Mouse (Mus musculus): ENCODE data around the gene Birc6.

The Birc6 gene

GRCm38 (mm10) chr17:74527729-74528607, at the start of gene Birc6:
Gene Birc6, plus strand, starts transcription at chr17:74528295.
- peak; percentile 99 for DNase-seq (ENCODE audit: low read depth, low spot score)

GRCm38 (mm10) chr17:74480361-74481069, 47.6 kb upstream of the Birc6 start:
- no peak for DNase-seq (ENCODE audit: low read depth, low spot score)

GRCm38 (mm10) chr17:74489024-74489900, 38.8 kb upstream of the Birc6 start, which contains the start of gene Yipf4:
Gene Yipf4, plus strand, starts transcription at chr17:74489493.
- peak; percentile 96 for DNase-seq (ENCODE audit: low read depth, low spot score)

- no peak for DNase-seq (ENCODE audit: low read depth, low spot score)
These were observed 38.2 kb upstream of the Birc6 start for GRCm38 (mm10) chr17:74489901-74490220.

- DNase-seq (ENCODE audit: low read depth, low spot score), result no peak
These were observed 36.5 kb upstream of the Birc6 start for GRCm38 (mm10) chr17:74491565-74491964.

GRCm38 (mm10) chr17:74500204-74500603, 27.9 kb upstream of the Birc6 start:
- DNase-seq (ENCODE audit: low read depth, low spot score), result no peak

- DNase-seq (ENCODE audit: low read depth, low spot score), result no peak
These were observed 27.0 kb upstream of the Birc6 start for GRCm38 (mm10) chr17:74501085-74501484.

- peak; percentile 90 for DNase-seq (ENCODE audit: low read depth, low spot score)
These were observed 20.2 kb upstream of the Birc6 start for GRCm38 (mm10) chr17:74507934-74508333.

- no peak for DNase-seq (ENCODE audit: low read depth, low spot score)
These were observed 19.5 kb upstream of the Birc6 start for GRCm38 (mm10) chr17:74508600-74508999.

GRCm38 (mm10) chr17:74512308-74512707, 15.8 kb upstream of the Birc6 start:
- DNase-seq (ENCODE audit: low read depth, low spot score), result no peak

GRCm38 (mm10) chr17:74522797-74523723, 5.0 kb upstream of the Birc6 start:
- no peak for DNase-seq (ENCODE audit: low read depth, low spot score)

- no peak for DNase-seq (ENCODE audit: low read depth, low spot score)
These were observed 2.0 kb upstream of the Birc6 start for GRCm38 (mm10) chr17:74526117-74526516.

GRCm38 (mm10) chr17:74526806-74527653, 1.1 kb upstream of the Birc6 start:
- no peak for DNase-seq (ENCODE audit: low read depth, low spot score)

- DNase-seq (ENCODE audit: low read depth, low spot score), result no peak
These were observed 795 bp downstream of the Birc6 start for GRCm38 (mm10) chr17:74528648-74529532.

GRCm38 (mm10) chr17:74529533-74529824, 1.4 kb downstream of the Birc6 start:
- no peak for DNase-seq (ENCODE audit: low read depth, low spot score)

GRCm38 (mm10) chr17:74534971-74535370, 6.9 kb downstream of the Birc6 start:
- DNase-seq (ENCODE audit: low read depth, low spot score), result no peak

- DNase-seq (ENCODE audit: low read depth, low spot score), result no peak
These were observed 9.4 kb downstream of the Birc6 start for GRCm38 (mm10) chr17:74537526-74537925.

GRCm38 (mm10) chr17:74543615-74544014, 15.5 kb downstream of the Birc6 start:
- DNase-seq (ENCODE audit: low read depth, low spot score), result no peak

GRCm38 (mm10) chr17:74554118-74554517, 26.0 kb downstream of the Birc6 start:
- DNase-seq (ENCODE audit: low read depth, low spot score), result no peak
